ENCODE assay signal across 30 mouse cellular contexts in the genomic region with DNA sequence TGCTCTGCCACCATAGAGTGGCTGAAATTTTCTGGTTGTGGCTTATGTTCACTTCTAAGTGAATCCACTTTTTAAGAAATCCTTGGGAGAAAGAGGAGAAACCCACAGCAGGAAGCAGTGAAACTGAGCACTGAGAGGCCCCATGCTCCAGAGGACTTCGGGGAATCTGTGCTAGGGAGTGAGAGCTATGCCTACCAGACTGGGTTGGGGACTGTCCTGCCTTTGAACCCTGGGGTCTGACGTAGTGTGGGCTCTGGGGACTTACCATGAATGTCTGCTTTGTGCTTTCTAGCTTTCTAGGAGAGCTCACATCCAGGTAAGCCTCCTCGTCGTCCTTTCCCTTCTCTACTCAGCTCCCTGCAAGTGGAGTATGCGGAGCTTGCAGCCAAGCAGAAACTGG. TPM values are rescaled to one million over a fixed set of nuclear protein-coding genes. Genes with fewer than 3 reads are reported as not detected.
A peak's percentile ranks its signal among the peaks of the same experiment; 100 is the strongest.
DNase-seq lines count a peak whose midpoint lies in the region; ATAC-seq and TF ChIP-seq lines count a peak whose summit lies in the region.
"Had no signal": no experiment of that assay in that cellular context is flagged by ENCODE, and none has a peak within 500 bp of the region (broad histone marks: within the 10 kb centered on the region; RNA-seq: fewer than 3 reads in every experiment).

No protein-coding gene starts in this region.

- TF ChIP-seq CTCF in kidney, adult 2 months (conservative IDR thresholded peaks at IDR 0.05; ENCODE audit: insufficient read depth, insufficient read length, low read depth, low read length), result no peak

- H3K36me3 ChIP-seq in kidney, embryonic 15.5 days, result no peaks in the 10 kb centered on the region
- no peaks in the 10 kb centered on the region for H3K36me3 ChIP-seq in kidney, adult 2 months (ENCODE audit: control insufficient read depth, insufficient read depth, low read length)
- H3K36me3 ChIP-seq in embryonic facial prominence, embryonic 12.5 days, result no peaks in the 10 kb centered on the region
- H3K36me3 ChIP-seq in myocyte (ENCODE audit: control insufficient read depth, insufficient read depth), result no peaks in the 10 kb centered on the region
- no peaks in the 10 kb centered on the region for H3K36me3 ChIP-seq in midbrain, embryonic 11.5 days (ENCODE audit: control insufficient read depth, insufficient read depth, low read length)
- H3K36me3 ChIP-seq: hindbrain, embryonic 12.5 days; liver, embryonic 13.5 days; neural tube, embryonic 15.5 days had no signal

- ATAC-seq in kidney, embryonic 15.5 days (replicated peaks; ENCODE audit: low FRiP score), result 0 out of 2 replicates have a peak, but pooled peaks have one; percentile 29
- ATAC-seq in embryonic facial prominence, embryonic 12.5 days (ENCODE audit: insufficient number of reproducible peaks, insufficient read depth, low FRiP score, low TSS enrichment), result no peak; the same call in 1 of the 2 replicates
- ATAC-seq in midbrain, embryonic 11.5 days (ENCODE audit: low FRiP score), result no peak
- ATAC-seq: forebrain, embryonic 14.5 days; intestine, embryonic 16.5 days had no signal

- no peaks in the 10 kb centered on the region for H3K79me2 ChIP-seq in myocyte (ENCODE audit: control insufficient read depth, insufficient read depth)

- no peak overlapping the region for H3K4me2 ChIP-seq in kidney, embryonic 15.5 days
- H3K4me2 ChIP-seq in embryonic facial prominence, embryonic 12.5 days (replicated peaks), result no peak overlapping the region
- peak overlapping the region; percentile 12 for H3K4me2 ChIP-seq in myocyte (ENCODE audit: low read depth)
- no peak overlapping the region for H3K4me2 ChIP-seq in midbrain, embryonic 11.5 days
- H3K4me2 ChIP-seq: hindbrain, embryonic 12.5 days; liver, embryonic 13.5 days; neural tube, embryonic 15.5 days had no signal

- DNase-seq in kidney, adult 2 months, result no peak
- peak; percentile 14 for DNase-seq in forelimb bud, embryonic 11.5 days (ENCODE audit: low read depth, low spot score)
- no peak for DNase-seq in midbrain, embryonic 11.5 days (ENCODE audit: low spot score, missing footprints)
- no peak for DNase-seq in right cerebral cortex, postnatal 4 days
- DNase-seq: adrenal gland, postnatal 10 days; B cell, adult 2 months; cerebellum, adult 8-10 months; cerebellum, postnatal 25 days; gastrocnemius, adult 2 months; gastrocnemius, postnatal 36 days; heart, adult 18-20 months; heart, postnatal 14 days; kidney, postnatal 36 days; left cerebral cortex, postnatal 4 days; liver, embryonic 13.5 days; lung, adult 2 months; lung, postnatal 10 days; midbrain, embryonic 14.5 days; right cerebral cortex, postnatal 25 days; spleen, adult 18-20 months; thymus, postnatal 14 days had no signal

- H3K4me1 ChIP-seq in kidney, embryonic 15.5 days, result peaks cover 9% of the 10 kb centered on the region
- no peaks in the 10 kb centered on the region for H3K4me1 ChIP-seq in kidney, adult 2 months (ENCODE audit: control insufficient read depth, insufficient read depth, low read length)
- H3K4me1 ChIP-seq in embryonic facial prominence, embryonic 12.5 days, result peaks cover 6% of the 10 kb centered on the region; the same call in 1 of the 2 replicates
- no peaks in the 10 kb centered on the region for H3K4me1 ChIP-seq in midbrain, embryonic 11.5 days (ENCODE audit: control insufficient read depth, insufficient read depth, low read length)
- H3K4me1 ChIP-seq: hindbrain, embryonic 12.5 days; liver, embryonic 13.5 days; neural tube, embryonic 15.5 days had no signal

- no peaks in the 10 kb centered on the region for H3K9me3 ChIP-seq in kidney, embryonic 15.5 days (replicated peaks)
- no peaks in the 10 kb centered on the region for H3K9me3 ChIP-seq in embryonic facial prominence, embryonic 12.5 days
- no peaks in the 10 kb centered on the region for H3K9me3 ChIP-seq in midbrain, embryonic 11.5 days (ENCODE audit: control insufficient read depth, low read length)
- H3K9me3 ChIP-seq: hindbrain, embryonic 12.5 days; liver, embryonic 13.5 days; neural tube, embryonic 15.5 days had no signal

- WGBS in kidney, embryonic 15.5 days, result 47% methylated on average over 5 of the region's 5 CpGs
- WGBS in kidney, adult 2 months, result 66% methylated on average over 5 of the region's 5 CpGs
- 25% methylated on average over 5 of the region's 5 CpGs for WGBS in embryonic facial prominence, embryonic 12.5 days
- 33% methylated on average over 5 of the region's 5 CpGs for WGBS in midbrain, embryonic 11.5 days

- H3K27ac ChIP-seq in kidney, embryonic 15.5 days, result peak overlapping the region; percentile 56
- no peak overlapping the region for H3K27ac ChIP-seq in kidney, adult 2 months (ENCODE audit: insufficient read depth, low read depth, low read length)
- H3K27ac ChIP-seq in embryonic facial prominence, embryonic 12.5 days, result peak overlapping the region; percentile 69; the same call in 1 of the 2 replicates
- no peak overlapping the region for H3K27ac ChIP-seq in midbrain, embryonic 11.5 days (ENCODE audit: low read depth, low read length)
- H3K27ac ChIP-seq: gastrocnemius, adult 2 months; hindbrain, embryonic 12.5 days; layer of hippocampus, adult 2 months; liver, embryonic 13.5 days; macrophage; neural tube, embryonic 15.5 days had no signal

- H3K9ac ChIP-seq in kidney, embryonic 15.5 days, result no peak overlapping the region
- H3K9ac ChIP-seq in embryonic facial prominence, embryonic 12.5 days, result no peak overlapping the region
- no peak overlapping the region for H3K9ac ChIP-seq in midbrain, embryonic 11.5 days (ENCODE audit: low read length)
- H3K9ac ChIP-seq: hindbrain, embryonic 12.5 days; liver, embryonic 13.5 days; neural tube, embryonic 15.5 days had no signal

- no peak overlapping the region for H3K4me3 ChIP-seq in kidney, embryonic 15.5 days (replicated peaks)
- H3K4me3 ChIP-seq in kidney, adult 2 months (ENCODE audit: insufficient read depth, low read depth, low read length), result no peak overlapping the region
- no peak overlapping the region for H3K4me3 ChIP-seq in embryonic facial prominence, embryonic 12.5 days
- no peak overlapping the region for H3K4me3 ChIP-seq in myocyte
- no peak overlapping the region for H3K4me3 ChIP-seq in midbrain, embryonic 11.5 days (ENCODE audit: low read depth, low read length)
- H3K4me3 ChIP-seq: gastrocnemius, adult 2 months; hindbrain, embryonic 12.5 days; layer of hippocampus, adult 2 months; liver, embryonic 13.5 days; neural tube, embryonic 15.5 days had no signal

- H3K27me3 ChIP-seq in kidney, embryonic 15.5 days, result no peaks in the 10 kb centered on the region
- H3K27me3 ChIP-seq in kidney, adult 2 months (replicated peaks; ENCODE audit: control insufficient read depth, insufficient read depth, low read length), result no peaks in the 10 kb centered on the region
- no peaks in the 10 kb centered on the region for H3K27me3 ChIP-seq in embryonic facial prominence, embryonic 12.5 days
- no peaks in the 10 kb centered on the region for H3K27me3 ChIP-seq in myocyte (ENCODE audit: control insufficient read depth, insufficient read depth, insufficient read length)
- no peaks in the 10 kb centered on the region for H3K27me3 ChIP-seq in midbrain, embryonic 11.5 days (ENCODE audit: control insufficient read depth, insufficient read depth, low read length)
- H3K27me3 ChIP-seq: hindbrain, embryonic 12.5 days; liver, embryonic 13.5 days; neural tube, embryonic 15.5 days had no signal

- no peak for TF ChIP-seq POLR2A in kidney, adult 2 months (IDR thresholded peaks at IDR 0.05; ENCODE audit: low read depth, low read length)
- TF ChIP-seq POLR2A in myocyte (IDR thresholded peaks at IDR 0.05; ENCODE audit: insufficient read length, low read depth), result no peak

- H3ac ChIP-seq in myocyte (ENCODE audit: control insufficient read depth, insufficient read length), result no peak overlapping the region

TF ChIP-seq in myocyte, 11 proteins besides CTCF, POLR2A, EP300 and RAD21:
- TF ChIP-seq USF1 (IDR thresholded peaks at IDR 0.05; ENCODE audit: low read depth) (no peak), TCF12 (IDR thresholded peaks at IDR 0.05; ENCODE audit: insufficient read depth, poor library complexity, severe bottlenecking) (no peak), REST (IDR thresholded peaks at IDR 0.05; ENCODE audit: insufficient read depth, insufficient read length) (no peak), TCF3 (IDR thresholded peaks at IDR 0.05; ENCODE audit: insufficient read length, low read depth) (no peak), POLR2AphosphoS2 (IDR thresholded peaks at IDR 0.05; ENCODE audit: insufficient read length, low read depth) (no peak), CEBPB (IDR thresholded peaks at IDR 0.05; ENCODE audit: insufficient read depth, poor library complexity, severe bottlenecking) (no peak)

RNA-seq across cellular contexts. Expression of a gene that starts 16.1 kb away (rescaled TPM):
- 30.0 and 33.6 TPM in 2 replicates for polyA plus RNA-seq in kidney, embryonic 15.5 days (2015; fragmentation: Nextera tagmentation; extraction: Ambion mirVana)
- 31.4 and 32.1 TPM in 2 replicates for polyA plus RNA-seq in kidney, adult 2 months (2012; rRNA removed)
- 37.7 and 37.9 TPM in 2 replicates for polyA plus RNA-seq in embryonic facial prominence, embryonic 12.5 days (2016; fragmentation: Nextera tagmentation; extraction: Ambion mirVana)
- polyA plus RNA-seq in myocyte (2012; fragmentation: generic; extraction: Trizol), result 59.3 TPM
- polyA plus RNA-seq in midbrain, embryonic 11.5 days (2014; fragmentation: Nextera tagmentation; extraction: Ambion mirVana), result 34.1 and 35.3 TPM in 2 replicates

RNA-seq across cellular contexts. Expression of a gene that starts 33.5 kb away (rescaled TPM):
- 3.0 and 3.1 TPM in 2 replicates for polyA plus RNA-seq in kidney, embryonic 15.5 days (2015; fragmentation: Nextera tagmentation; extraction: Ambion mirVana)
- polyA plus RNA-seq in kidney, adult 2 months (2012; rRNA removed), result 0.16 and 0.34 TPM in 2 replicates
- polyA plus RNA-seq in embryonic facial prominence, embryonic 12.5 days (2016; fragmentation: Nextera tagmentation; extraction: Ambion mirVana), result 3.7 and 3.9 TPM in 2 replicates
- 0.72 TPM for polyA plus RNA-seq in myocyte (2012; fragmentation: generic; extraction: Trizol)
- polyA plus RNA-seq in midbrain, embryonic 11.5 days (2014; fragmentation: Nextera tagmentation; extraction: Ambion mirVana), result 1.2 and 1.5 TPM in 2 replicates

Comparison
In these comparisons a context has a peak if more than half of its experiments do, and no peak if none do; other contexts are left out.
1. H3K27ac ChIP-seq: peak in kidney, embryonic 15.5 days (single experiment) and embryonic facial prominence, embryonic 12.5 days (single experiment); none in kidney, adult 2 months (single experiment) and midbrain, embryonic 11.5 days (single experiment).